Mouse (Mus musculus) liver (tissue): ENCODE measurements around the gene Srarp.

ENCODE experiments used
- DNase-seq: peaks from one replicate; pipeline ENCODE4 v3.0.0-alpha.2; 2020; ENCODE audit warnings: mixed read lengths

The Srarp gene

GRCm38 (mm10) chr4:141423691-141424431 is 12.0 kb downstream of the Srarp start:
- DNase-seq, result no peak

GRCm38 (mm10) chr4:141423288-141423687 is 12.6 kb downstream of the Srarp start:
- DNase-seq, result no peak

DNA sequence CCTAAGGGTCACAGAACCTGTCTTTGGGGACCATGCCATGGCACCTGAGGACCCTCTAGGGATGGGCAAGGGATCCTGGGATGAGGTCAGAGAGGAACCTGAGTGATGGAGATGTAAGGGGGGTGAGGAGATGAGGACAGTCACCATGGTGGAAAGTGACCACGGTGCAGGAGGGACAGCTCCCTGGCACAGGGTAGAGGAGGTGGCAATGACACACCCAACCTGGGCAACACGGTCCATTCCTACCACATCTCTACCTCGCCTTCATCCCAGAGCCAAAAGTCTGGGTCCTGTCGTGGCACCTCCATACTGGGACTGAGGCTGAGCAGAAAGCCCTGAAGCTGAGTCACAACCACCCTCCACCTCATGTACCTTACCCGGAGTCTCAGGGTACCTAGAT is 13.1 kb downstream of the Srarp start:
- DNase-seq, result no peak

- no peak for DNase-seq
Observed at GRCm38 (mm10) chr4:141421423-141421822, 14.5 kb downstream of the Srarp start.

- DNase-seq, result no peak
Observed at GRCm38 (mm10) chr4:141420886-141421285, 15.0 kb downstream of the Srarp start.

- no peak for DNase-seq
Observed at GRCm38 (mm10) chr4:141420192-141420829, 15.6 kb downstream of the Srarp start, which contains the start of gene Hspb7. Gene Hspb7, plus strand, starts transcription at chr4:141420779.

GRCm38 (mm10) chr4:141419398-141420191 is 16.3 kb downstream of the Srarp start:
- DNase-seq, result peak; percentile 38

DNA sequence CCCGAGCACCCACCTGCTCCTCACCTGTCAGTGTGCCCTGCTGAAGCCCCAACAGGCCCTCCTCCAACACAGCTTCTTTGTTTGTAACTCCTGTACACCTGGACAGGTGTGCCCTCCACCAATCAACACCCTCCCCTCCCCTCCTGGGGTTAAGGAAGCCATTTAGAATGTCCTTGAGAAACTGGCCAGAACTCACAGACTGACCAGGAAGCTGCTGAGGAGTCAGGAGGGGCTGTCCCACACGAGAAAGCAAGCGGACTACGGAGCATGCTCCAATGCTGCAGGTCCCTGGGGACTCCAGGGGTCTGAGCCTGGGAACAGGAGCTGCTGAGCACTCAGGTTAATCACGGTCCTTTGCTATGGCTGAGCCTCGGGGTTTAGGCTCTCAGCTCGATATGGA is 20.0 kb downstream of the Srarp start, which contains the start of gene Clcnkb:
Gene Clcnkb (minus strand): TSS at position 91 of the 400 bp plus-strand sequence.
- DNase-seq, result no peak

DNA sequence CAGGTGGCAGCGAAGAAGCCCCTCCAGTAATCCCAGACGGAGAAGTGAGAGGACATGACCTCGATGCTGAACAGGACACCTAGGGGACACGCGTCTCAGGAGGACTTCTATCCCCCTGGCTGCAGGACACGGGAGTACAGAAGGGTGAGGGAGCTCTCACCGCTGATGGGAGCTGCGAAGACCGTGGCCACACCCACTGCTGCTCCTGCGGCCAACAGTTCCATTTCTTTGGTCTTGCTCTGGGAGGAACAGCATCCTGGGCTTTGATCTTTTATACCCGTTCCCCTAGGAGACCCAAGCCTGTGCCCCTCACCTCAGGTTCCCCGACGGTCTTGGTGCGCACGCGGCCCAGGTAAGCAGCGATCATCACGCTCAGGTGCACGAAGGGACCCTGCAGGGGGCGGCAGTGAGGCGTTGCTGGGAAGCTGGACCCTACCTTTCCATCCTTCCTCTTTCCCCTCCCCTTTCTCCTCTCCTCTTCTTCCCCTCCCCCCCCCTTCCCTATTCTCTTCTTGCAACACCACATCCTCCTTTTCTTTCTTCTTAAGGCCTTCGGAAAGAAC is 24.4 kb downstream of the Srarp start:
- no peak for DNase-seq

DNA sequence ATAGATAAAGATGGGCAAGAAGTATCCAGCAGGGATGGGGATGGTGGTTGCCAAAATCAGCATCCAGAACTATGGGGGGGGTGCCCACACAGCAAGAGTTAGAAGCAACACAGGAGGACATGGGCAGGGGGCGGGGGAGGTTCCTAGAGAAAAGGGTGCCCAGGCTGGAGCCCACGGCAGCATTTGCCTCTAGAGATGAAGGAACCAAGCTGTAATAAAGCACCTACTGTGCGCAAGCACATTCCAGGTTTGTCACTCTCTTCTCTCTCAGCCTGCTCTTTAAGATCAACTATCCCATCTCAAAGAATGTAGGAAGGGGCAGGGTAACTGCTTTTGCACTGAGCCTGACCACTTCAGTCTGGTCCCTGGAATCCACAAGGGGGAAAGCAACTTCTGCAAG is 27.3 kb downstream of the Srarp start:
- DNase-seq, result no peak

GRCm38 (mm10) chr4:141406516-141407299 is 29.2 kb downstream of the Srarp start:
- DNase-seq, result peak; percentile 26

- DNase-seq, result no peak
Observed at GRCm38 (mm10) chr4:141405314-141405622, 30.6 kb downstream of the Srarp start.

GRCm38 (mm10) chr4:141404518-141405313 is 31.2 kb downstream of the Srarp start:
- DNase-seq, result peak; percentile 79

DNA sequence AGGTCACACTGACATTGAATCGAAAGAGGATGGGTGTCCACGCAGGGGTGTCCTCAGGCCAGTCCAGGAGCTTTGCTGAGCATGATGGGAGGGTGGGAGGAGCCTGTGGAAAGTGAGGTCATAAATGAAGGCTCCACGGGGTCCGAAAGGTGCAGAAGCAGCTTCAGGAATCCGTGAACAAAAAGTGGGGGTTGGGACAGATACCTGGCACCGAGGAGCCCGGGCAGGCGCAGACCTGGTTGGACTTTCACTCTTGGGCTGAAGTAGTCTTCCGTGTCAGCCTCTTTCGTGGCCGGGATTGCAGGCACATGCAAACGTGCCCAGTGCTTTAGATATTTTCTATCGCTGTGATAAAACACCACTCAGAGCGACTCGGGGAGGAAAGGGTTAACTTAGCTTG is 35.7 kb downstream of the Srarp start:
- no peak for DNase-seq

DNA sequence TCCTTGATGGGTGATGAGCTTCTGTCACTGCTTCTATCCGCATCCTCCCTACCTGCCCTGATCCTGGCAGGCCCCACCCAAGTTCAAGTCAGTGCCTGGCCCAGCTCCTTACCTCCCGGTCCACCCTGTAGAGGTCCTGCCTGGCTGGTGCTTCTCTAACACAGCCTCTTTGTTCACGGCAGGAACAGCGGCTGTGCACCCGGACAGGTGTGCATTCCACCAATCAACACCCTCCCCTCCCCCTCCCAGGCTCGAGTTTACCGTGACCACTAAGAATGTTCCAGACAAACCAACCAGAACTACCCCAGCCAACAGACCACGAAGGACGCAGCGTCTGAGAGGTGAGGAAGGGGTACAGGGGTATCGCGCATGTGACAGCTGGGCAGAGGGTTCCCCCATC is 37.4 kb downstream of the Srarp start, which contains the start of gene Clcnka:
Gene Clcnka (minus strand): TSS at position 180 of the 400 bp plus-strand sequence.
- DNase-seq, result no peak

DNA sequence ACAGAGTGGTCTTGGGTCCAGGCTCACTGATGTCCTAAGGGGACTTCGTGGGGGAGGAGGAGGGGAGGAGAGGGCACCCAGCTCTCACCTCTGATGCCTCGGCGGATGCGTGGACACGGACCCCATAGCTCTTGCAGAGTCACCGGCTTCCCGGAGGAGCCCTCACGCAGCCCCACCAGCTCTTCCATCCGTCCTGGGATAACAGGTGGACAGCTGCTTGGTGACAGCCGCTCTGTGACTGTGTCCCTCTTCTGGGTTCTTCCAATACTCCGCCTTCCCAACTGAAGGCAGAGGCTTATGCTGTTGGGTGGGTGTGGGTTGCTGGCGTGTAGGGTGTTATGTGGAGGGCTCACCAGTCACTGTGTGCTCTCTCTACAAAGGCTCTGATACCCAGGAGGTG is 38.0 kb downstream of the Srarp start:
- DNase-seq, result no peak

- DNase-seq, result peak; percentile 15
Observed at GRCm38 (mm10) chr4:141394751-141395150, 41.2 kb downstream of the Srarp start.

- no peak for DNase-seq
Observed at GRCm38 (mm10) chr4:141391293-141391692, 44.6 kb downstream of the Srarp start.

GRCm38 (mm10) chr4:141389366-141390150 is 46.3 kb downstream of the Srarp start:
- no peak for DNase-seq

DNA sequence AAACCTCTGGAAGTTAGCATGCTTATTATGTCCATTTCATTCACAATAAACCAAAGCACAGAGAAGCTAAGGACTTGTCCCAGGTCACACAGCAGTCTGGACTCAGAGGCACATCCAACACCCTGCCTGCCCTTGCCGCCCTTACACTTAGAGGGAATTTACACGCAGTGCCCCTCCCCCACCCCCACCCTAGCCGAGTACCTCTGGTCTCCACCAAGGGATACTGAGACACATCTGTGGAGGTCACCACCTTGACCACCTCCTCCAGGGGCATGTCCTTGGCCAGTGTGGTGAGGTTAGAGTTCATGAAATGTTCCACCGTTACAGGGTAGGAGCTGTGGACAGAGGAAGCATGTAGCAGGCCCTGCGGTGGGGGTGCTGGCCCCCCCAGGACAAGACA is 48.0 kb downstream of the Srarp start:
- DNase-seq, result no peak
